Mouse (Mus musculus) mouse embryonic stem cell (cell line): ENCODE results near the gene Dnajc5.

Experiments used
- in situ Hi-C, 2 experiments: fragments of 300-500 bp; cut with MboI; formaldehyde crosslinking; loops; 1 replicate in 1 of 2; 3 replicates in 1 of 2; pipeline ENCODE4 v1.14.3; 2019 to 2020; ENCODE audit warnings: low sequenced_read_pairs in 2 of 2, low pct_unique_long_range_greater_than_20kb in 1 of 2, mixed read lengths in 1 of 2; ENCODE audit not compliant: unreplicated experiment in 1 of 2

Gene Dnajc5

DNA sequence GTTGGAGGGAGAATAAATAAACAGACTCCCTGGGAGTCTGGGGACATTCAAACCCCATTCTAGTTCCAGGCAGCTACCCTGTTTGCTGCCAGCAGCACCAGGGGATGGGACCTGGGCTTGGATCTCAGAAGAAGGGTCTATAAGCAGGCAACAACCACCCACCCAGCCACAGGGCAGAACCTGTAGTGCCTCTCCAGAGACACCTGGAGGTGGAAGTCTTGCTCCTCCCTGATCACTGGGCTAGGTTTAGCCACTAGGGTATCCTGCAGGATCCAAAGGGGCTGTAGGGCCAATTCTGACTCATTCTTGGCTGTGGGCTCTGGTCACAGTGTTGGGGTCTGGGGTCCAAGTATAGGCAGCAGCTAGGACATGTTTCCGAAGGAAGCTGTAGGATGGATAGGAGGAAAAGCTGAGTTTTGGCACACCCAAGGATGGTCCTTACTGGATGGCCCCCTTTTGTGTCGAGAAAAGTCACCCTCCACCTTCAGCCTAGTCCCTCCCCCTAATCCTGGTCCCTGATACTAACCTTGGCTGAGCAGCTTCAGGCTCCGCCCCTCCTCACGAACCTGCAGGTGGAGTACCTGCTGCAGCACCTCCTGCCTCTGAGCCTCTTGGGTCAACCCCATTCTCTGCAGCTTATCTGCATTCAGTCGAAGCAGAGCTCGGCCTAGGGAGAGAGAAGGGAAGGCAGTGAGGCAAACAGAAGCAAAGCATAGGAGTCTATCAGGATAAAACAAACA, 76.1 kb downstream of the Dnajc5 start:
- in situ Hi-C loops = no loop called here

DNA sequence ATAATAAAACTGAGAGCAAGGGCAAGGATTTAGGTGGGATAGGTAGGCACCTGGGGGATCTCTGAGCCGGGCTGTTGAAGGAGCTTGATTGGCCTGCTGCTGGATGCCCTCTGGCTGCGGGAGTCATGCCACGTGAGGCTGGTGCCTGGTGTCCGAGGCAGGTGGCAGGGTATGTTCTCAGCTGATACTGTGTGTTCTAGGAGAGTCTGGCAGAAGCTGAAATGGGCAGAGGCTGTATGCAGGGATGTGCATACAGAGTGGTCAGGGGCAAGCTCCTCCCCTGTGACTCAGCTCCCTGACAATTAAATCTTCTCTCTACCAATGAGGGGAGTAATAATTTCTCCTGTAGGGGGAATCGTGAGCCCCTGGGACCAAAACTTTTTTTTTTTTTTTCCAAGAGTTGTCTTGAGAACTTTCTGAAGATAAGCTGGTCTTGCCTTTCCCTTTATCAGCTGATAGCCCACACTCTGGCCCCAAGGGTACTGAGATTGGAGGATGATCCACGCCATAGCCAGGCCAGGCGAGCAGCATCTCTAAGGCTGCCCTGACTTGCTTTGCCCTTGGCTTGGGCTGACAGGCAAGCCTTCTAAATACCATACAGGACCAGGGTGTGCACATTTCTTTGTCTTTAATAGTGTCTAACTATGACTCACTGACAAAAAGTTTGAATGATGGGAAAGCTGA, 77.2 kb downstream of the Dnajc5 start:
- in situ Hi-C loops = no loop called here

- in situ Hi-C loops = no loop called here
These were observed 78.4 kb downstream of the Dnajc5 start, which contains the start of gene Samd10 for GRCm38 (mm10) chr2:181598454-181599351. Samd10 (minus strand) TSS chr2:181599212.

GRCm38 (mm10) chr2:181600226-181600758, 80.0 kb downstream of the Dnajc5 start:
- in situ Hi-C loops = no loop called here

GRCm38 (mm10) chr2:181600828-181601750, 80.8 kb downstream of the Dnajc5 start:
- in situ Hi-C loops = no loop called here

- in situ Hi-C loops = no loop called here
These were observed 81.5 kb downstream of the Dnajc5 start for GRCm38 (mm10) chr2:181601751-181602145.

- in situ Hi-C loops = no loop called here
These were observed 82.1 kb downstream of the Dnajc5 start for GRCm38 (mm10) chr2:181602367-181602766.
